Mouse (Mus musculus): ENCODE results near the gene Phf1. TPM values are rescaled to one million over a fixed set of nuclear protein-coding genes. Genes with fewer than 3 reads are reported as not detected.

The Phf1 gene
- polyA plus RNA-seq (2015; fragmentation: Nextera tagmentation; extraction: Ambion mirVana), result 27.5 and 30.5 TPM in 2 replicates

DNA sequence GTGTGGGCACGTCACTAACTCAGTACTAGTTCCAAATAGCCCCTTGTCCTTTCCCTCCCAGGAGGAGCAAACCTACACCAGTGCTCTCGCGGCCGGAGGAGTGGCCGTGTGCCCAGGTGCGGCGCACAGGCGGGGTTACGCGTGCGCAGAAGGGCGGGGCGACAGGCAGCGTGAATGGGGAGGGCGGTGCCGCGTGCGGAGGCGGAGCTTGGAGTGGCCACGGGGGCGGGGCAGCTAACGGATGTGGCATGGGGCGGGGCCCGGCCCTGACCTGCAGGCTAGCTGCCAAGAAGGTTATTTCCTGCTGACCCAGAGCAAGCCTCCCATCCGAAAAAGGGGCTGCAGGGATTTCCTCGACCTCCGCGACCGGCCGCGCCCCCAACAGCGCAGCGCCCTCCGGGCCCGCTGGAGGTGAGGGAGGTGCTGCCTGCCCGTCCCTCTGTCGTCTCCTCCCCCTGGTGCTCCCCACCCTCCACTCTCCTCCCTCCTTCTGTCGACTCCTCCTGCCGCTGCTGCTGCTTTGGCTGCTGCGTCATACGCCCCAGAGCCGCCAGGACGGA, at the start of gene Phf1:
Gene Phf1 (plus strand): TSS at position 214 of the 560 bp plus-strand sequence.
- Histone ChIP-seq H3K9ac (replicated peaks) (peak within 1 kb of the TSS; percentile 84), H3K27me3 (replicated peaks) (no peaks in the 10 kb centered on the region), H3K4me2 (peak within 1 kb of the TSS; percentile 69), H3K27ac (replicated peaks) (peak within 1 kb of the TSS; percentile 92), H3K9me3 (replicated peaks) (no peaks in the 10 kb centered on the region), H3K4me3 (replicated peaks) (peak within 1 kb of the TSS; percentile 60), H3K36me3 (peaks cover 25% of the 10 kb centered on the region), H3K4me1 (peaks cover 37% of the 10 kb centered on the region)
- ATAC-seq (ENCODE audit: low FRiP score), result peak; percentile 87
- WGBS, result under 1% methylated on average over 42 of the region's 43 CpGs

DNA sequence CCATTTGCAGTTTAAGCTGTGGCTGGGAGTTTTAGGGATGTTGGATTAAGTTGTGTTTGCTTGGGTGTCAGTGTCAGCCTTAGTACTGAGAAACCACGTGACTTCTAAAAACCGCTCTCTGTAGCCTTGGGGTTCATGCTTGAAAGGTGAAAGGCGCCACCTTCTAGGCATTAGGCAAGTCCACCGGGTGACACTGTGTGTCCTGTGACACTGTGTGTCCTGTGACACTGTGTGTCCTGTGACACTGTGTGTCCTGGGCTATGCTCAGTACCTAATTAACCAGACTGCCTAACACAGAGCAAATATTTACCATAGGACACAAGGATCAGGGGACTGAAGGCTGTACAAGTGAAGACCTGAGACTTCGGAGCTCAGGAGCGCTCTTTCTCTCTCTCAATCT, 49.3 kb upstream of the Phf1 start:
- H3K4me2 ChIP-seq, result no peak overlapping the region
- H3K36me3 ChIP-seq, result no peaks in the 10 kb centered on the region
- H3K4me3 ChIP-seq (replicated peaks), result no peak overlapping the region
- no peaks in the 10 kb centered on the region for H3K9me3 ChIP-seq (replicated peaks)
- peaks cover 23% of the 10 kb centered on the region for H3K4me1 ChIP-seq
- no peak for ATAC-seq (ENCODE audit: low FRiP score)
- 85% methylated on average over 6 of the region's 6 CpGs for WGBS
- H3K27ac ChIP-seq (replicated peaks), result no peak overlapping the region
- peaks cover 13% of the 10 kb centered on the region for H3K27me3 ChIP-seq (replicated peaks)
- H3K9ac ChIP-seq (replicated peaks), result no peak overlapping the region

DNA sequence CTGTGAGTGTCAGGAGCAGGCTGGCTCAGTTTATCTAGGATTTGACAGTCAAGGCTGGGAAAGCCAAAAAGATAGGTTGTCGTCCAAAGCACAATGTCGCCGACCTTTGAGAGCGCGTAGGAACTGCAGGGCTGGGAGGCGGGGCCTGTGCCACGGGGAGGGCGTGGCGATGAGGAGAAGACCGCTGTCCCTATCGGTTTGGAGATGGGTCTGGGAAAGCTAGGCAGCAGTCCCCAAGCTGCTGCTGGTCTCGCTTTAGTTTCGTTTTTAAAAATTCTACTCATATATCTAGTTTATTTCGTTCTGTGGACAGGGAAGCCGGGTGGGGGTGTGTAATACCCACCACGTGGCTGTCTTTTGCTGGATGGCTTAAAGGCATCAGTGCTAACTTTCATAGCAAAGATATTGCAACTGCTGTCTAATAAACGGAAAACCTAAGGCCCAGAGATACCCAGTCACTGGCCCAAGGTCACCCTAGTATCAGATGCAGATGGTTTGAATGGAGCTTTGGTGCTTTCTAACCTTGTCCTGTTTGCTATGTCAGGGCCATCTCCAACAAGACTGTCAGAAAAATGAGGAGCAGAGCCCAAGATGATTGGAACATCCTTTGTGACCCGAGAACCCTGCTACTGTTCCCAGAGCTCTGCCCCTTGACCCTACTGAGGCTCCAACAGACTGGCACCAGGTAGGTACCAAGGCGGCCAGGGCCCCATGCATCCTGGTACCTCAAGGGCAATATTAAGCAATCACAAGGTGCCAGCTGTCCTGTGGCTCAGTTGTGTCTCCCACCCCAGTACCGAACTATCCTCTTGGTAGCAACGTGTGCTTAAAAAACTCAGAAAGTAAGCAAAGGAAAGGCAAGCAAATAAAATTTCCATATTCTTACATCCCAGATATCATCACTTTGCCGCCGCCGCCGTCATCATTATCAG, 47.6 kb upstream of the Phf1 start:
- H3K27ac ChIP-seq (replicated peaks), result no peak overlapping the region; the same call in 1 of the 2 replicates
- peak overlapping the region; percentile 38 for H3K9ac ChIP-seq (replicated peaks)
- H3K36me3 ChIP-seq, result no peaks in the 10 kb centered on the region
- peak overlapping the region; percentile 84 for H3K4me2 ChIP-seq
- 24% methylated on average over 25 of the region's 25 CpGs for WGBS
- peak; percentile 57; the same call in 1 of the 2 replicates for ATAC-seq (ENCODE audit: low FRiP score)
- H3K27me3 ChIP-seq (replicated peaks), result peaks cover 13% of the 10 kb centered on the region
- H3K4me1 ChIP-seq, result peaks cover 23% of the 10 kb centered on the region
- H3K9me3 ChIP-seq (replicated peaks), result no peaks in the 10 kb centered on the region
- H3K4me3 ChIP-seq (replicated peaks), result peak overlapping the region; percentile 47

DNA sequence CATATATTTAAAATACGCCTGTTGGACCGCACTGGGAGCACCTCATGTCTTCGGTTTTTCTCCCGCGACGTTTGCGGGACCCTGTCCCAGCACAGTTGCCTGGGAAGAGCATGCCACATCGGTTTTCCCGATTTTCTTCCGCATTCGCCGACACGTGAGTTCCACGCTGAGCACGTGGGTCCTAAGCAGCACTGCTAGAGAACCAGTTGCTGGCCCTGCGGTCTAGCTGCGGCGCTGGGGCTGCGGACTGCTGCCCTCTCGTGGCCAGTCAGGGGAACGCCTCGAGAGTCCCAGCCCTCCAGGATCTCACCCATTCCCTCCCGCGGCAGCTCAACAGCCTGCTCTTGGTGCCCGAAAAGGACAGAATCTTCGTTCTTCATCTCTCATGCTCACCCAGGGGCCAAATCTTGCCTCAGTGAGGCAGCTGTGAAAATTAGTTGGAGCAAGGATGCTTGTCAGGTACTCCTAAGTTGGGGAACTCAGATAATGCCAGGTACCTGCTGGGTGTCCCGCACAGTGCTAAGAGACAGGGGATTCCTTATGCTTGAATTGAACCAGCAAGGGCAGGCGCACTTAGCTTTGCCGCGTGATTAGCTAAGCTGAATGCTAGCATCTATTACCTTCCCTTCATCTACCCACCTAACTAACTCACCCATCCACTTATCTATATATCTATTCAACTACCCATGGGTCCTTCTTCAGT, 46.7 kb upstream of the Phf1 start:
- H3K36me3 ChIP-seq, result no peaks in the 10 kb centered on the region
- peak overlapping the region; percentile 47 for H3K4me3 ChIP-seq (replicated peaks)
- H3K27ac ChIP-seq (replicated peaks), result no peak overlapping the region
- 10% methylated on average over 30 of the region's 30 CpGs for WGBS
- H3K9ac ChIP-seq (replicated peaks), result no peak overlapping the region; the same call in none of the 2 replicates
- H3K4me2 ChIP-seq, result peak overlapping the region; percentile 84
- peaks cover 23% of the 10 kb centered on the region for H3K4me1 ChIP-seq
- ATAC-seq (ENCODE audit: low FRiP score), result peak; percentile 90
- H3K27me3 ChIP-seq (replicated peaks), result peaks cover 13% of the 10 kb centered on the region
- no peaks in the 10 kb centered on the region for H3K9me3 ChIP-seq (replicated peaks)

DNA sequence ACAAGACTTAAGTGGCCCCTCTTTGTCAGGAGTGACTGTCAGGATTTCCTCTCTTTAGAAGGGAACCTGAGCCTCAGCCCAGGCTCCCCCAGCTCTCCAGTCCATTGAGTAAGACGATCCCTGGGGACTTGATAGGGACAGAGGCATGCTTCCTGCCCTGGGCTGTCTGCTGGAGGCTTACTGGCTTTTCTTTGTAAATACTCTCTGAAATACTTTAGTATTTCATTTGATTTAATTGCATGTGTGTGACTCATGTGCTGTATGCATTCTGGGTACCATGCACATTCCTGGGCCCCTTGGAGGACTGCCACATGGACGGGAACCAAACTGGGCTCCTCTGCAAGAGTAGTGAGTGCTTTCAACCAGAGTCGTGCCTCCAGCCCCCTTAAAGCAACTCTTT, 44.9 kb upstream of the Phf1 start:
- H3K9me3 ChIP-seq (replicated peaks), result no peaks in the 10 kb centered on the region

DNA sequence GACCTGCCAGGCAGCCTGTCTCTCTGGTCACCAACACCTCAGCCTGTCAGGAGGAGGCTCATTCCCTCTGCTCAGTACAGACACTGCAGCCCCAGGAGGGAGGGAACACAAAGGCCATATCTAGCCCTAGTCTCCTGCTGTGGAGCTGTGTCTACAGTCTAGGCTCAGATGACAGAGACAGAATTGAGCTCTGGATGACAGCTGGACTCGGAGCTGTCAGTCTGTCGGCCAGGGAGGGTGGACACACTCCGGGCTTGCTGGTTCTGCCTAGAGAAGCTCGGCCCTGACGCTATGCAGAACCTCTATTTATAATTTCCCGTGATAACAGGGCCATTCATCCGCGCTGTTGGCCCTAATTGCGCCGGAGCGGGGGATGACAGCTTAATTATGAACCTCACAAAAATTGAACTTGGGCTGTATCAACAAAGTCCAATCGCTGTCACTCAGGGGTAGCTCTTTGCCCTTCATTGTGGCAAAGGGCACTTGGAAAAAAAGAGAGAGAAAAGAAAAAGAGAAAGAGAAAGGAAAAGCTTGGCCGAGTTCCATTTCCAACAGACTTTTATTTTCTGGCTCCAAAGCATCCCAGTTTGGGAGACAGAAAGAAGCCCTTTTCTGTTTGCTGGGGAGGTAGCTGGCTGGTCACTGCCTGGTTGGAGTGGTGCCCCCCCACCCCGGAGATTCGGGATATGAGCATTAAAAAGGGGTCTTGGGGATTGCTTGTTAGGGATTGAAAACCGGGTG, 40.0 kb upstream of the Phf1 start:
- no peak overlapping the region for H3K27ac ChIP-seq (replicated peaks)
- H3K27me3 ChIP-seq (replicated peaks), result peaks cover 4% of the 10 kb centered on the region; the same call in 1 of the 2 replicates
- no peaks in the 10 kb centered on the region for H3K36me3 ChIP-seq
- H3K4me2 ChIP-seq, result 0 out of 2 replicates have a peak overlapping the region, but pooled peaks have one; percentile 15
- no peaks in the 10 kb centered on the region for H3K9me3 ChIP-seq (replicated peaks)
- ATAC-seq (ENCODE audit: low FRiP score), result no peak
- 50% methylated on average over 16 of the region's 16 CpGs for WGBS
- H3K4me3 ChIP-seq (replicated peaks), result no peak overlapping the region
- peak overlapping the region; percentile 4; the same call in 1 of the 2 replicates for H3K9ac ChIP-seq (replicated peaks)
- peaks cover 23% of the 10 kb centered on the region for H3K4me1 ChIP-seq

More for the DNA sequence above, 44.9 kb upstream of the Phf1 start:
- no peaks in the 10 kb centered on the region for H3K36me3 ChIP-seq
- 46% methylated on average over 3 of the region's 3 CpGs for WGBS
- no peak overlapping the region for H3K4me3 ChIP-seq (replicated peaks)
- ATAC-seq (ENCODE audit: low FRiP score), result no peak
- H3K9ac ChIP-seq (replicated peaks), result no peak overlapping the region
- peaks cover 13% of the 10 kb centered on the region for H3K27me3 ChIP-seq (replicated peaks)
- H3K4me2 ChIP-seq, result no peak overlapping the region
- no peak overlapping the region for H3K27ac ChIP-seq (replicated peaks)
- H3K4me1 ChIP-seq, result peaks cover 31% of the 10 kb centered on the region

DNA sequence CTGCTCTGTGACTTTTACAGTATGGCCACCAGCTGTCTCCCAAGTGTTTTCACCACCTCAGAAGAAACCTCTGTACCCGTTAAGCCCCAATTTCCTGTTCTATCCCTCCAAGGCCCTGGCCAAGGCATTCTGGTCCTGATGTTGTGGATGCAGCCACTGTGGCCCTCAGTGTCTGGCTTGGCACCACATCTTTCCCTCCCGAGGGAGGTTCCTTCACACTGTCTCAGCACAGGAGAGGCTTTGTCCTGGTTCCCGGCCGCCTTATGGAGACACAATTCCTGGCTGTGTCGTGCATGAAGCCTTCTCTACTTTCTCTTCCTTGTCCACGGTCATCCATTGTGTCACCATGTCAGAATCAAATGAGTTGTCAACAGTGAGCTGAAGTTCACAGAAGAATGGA, 39.4 kb upstream of the Phf1 start:
- Histone ChIP-seq H3K27ac (replicated peaks) (no peak overlapping the region), H3K4me2 (no peak overlapping the region), H3K4me1 (peaks cover 23% of the 10 kb centered on the region), H3K27me3 (replicated peaks) (peaks cover 4% of the 10 kb centered on the region; the same call in 1 of the 2 replicates), H3K4me3 (replicated peaks) (no peak overlapping the region), H3K9ac (replicated peaks) (no peak overlapping the region), H3K9me3 (replicated peaks) (no peaks in the 10 kb centered on the region), H3K36me3 (no peaks in the 10 kb centered on the region)
- ATAC-seq (ENCODE audit: low FRiP score), result no peak
- WGBS, result 60% methylated on average over 6 of the region's 6 CpGs

DNA sequence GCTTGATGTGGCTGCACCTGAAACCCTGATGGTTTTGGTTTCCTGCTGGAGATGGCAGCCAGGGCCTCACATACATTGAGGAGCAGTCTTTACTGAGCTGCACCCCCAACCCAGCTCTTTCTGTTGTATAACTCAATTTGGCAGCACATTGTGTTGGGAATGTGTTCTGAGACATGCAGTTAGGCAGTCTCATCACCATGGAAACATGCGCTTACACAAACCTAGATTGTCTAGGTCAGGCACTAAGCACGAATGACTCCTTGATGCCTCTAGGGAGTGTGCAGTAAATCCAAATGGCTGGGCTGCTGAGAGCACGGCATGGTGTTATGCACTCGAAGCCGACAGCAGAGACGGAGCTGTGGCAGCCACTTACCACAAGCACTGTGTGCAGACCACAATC, 38.5 kb upstream of the Phf1 start:
- H3K27ac ChIP-seq (replicated peaks), result no peak overlapping the region
- H3K4me2 ChIP-seq, result no peak overlapping the region
- peaks cover 23% of the 10 kb centered on the region for H3K4me1 ChIP-seq
- no peak overlapping the region for H3K4me3 ChIP-seq (replicated peaks)
- H3K36me3 ChIP-seq, result no peaks in the 10 kb centered on the region
- H3K9me3 ChIP-seq (replicated peaks), result no peaks in the 10 kb centered on the region
- peak; percentile 35; the same call in 1 of the 2 replicates for ATAC-seq (ENCODE audit: low FRiP score)
- no peak overlapping the region for H3K9ac ChIP-seq (replicated peaks)
- WGBS, result 44% methylated on average over 6 of the region's 6 CpGs
- peaks cover 4% of the 10 kb centered on the region; the same call in 1 of the 2 replicates for H3K27me3 ChIP-seq (replicated peaks)

DNA sequence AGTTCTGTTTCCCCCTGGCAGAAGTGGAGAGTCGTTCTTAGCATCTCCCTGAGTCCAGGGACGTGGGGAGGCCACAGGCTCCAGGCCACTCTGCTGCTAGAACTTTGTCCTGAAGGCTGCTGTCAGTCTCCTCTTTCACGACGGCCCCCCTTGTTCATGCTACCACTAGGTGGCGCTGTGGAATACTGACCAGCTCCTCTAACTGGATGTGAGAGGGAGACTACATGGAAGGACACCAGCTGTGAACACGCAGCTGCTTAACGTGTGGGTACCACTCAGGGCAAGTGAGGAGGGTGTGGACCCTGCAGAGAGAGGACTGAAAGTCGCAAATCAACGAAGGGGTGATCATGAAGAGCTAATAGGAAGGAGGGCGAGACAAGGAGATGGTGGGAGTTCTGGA, 37.3 kb upstream of the Phf1 start:
- ATAC-seq (ENCODE audit: low FRiP score), result no peak
- no peak overlapping the region for H3K4me3 ChIP-seq (replicated peaks)
- H3K4me1 ChIP-seq, result peaks cover 23% of the 10 kb centered on the region
- peaks cover 4% of the 10 kb centered on the region; the same call in 1 of the 2 replicates for H3K27me3 ChIP-seq (replicated peaks)
- H3K27ac ChIP-seq (replicated peaks), result no peak overlapping the region
- no peaks in the 10 kb centered on the region for H3K36me3 ChIP-seq
- H3K9ac ChIP-seq (replicated peaks), result no peak overlapping the region
- no peaks in the 10 kb centered on the region for H3K9me3 ChIP-seq (replicated peaks)
- 13% methylated on average over 10 of the region's 10 CpGs for WGBS
- H3K4me2 ChIP-seq, result no peak overlapping the region

DNA sequence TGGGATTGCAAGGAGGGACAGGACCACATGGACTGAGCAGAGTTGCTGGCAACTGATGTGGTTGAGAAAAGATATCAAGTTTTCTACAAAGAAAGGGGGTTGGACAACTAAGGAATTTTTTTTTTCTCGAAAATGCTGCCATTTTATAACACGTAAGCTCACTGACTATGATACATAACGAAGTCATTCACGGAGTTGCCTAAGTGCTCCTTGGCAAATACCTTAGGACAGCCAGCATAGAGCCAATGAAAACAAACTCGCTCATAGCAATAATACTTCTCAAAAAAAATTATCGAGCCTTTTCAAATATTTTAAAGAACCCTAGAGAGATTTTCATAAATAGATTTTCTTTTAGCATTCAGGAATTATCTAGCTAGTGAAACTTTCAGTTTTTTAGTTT, 31.9 kb upstream of the Phf1 start:
- H3K4me2 ChIP-seq, result no peak overlapping the region
- H3K4me3 ChIP-seq (replicated peaks), result no peak overlapping the region
- no peaks in the 10 kb centered on the region for H3K9me3 ChIP-seq (replicated peaks)
- WGBS, result 85% methylated on average over 6 of the region's 6 CpGs
- no peaks in the 10 kb centered on the region for H3K36me3 ChIP-seq
- no peak overlapping the region for H3K27ac ChIP-seq (replicated peaks)
- H3K27me3 ChIP-seq (replicated peaks), result peaks cover 4% of the 10 kb centered on the region; the same call in 1 of the 2 replicates
- no peaks in the 10 kb centered on the region for H3K4me1 ChIP-seq
- no peak overlapping the region for H3K9ac ChIP-seq (replicated peaks)
- ATAC-seq (ENCODE audit: low FRiP score), result no peak

DNA sequence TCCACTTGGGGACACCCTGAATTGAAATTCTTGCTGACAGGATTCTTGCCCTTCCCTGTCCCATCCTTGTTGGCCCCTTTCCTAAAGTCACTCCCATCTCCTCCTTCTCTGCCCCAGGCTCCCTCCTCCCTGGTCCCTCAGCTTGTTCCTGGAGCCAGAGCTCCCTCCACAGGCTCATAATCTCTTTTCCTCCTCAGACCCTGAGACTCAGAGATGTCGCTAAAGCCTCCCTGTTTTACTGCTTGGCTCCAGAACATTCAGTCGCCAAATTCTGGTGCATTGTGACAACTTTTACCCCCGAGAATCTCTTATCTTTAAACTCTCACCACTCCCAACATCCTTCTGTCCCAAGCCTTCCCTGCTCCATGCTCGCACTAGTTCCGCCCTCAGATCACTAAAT, 28.5 kb upstream of the Phf1 start:
- H3K9ac ChIP-seq (replicated peaks), result no peak overlapping the region
- no peak overlapping the region for H3K4me2 ChIP-seq
- 63% methylated on average over 5 of the region's 5 CpGs for WGBS
- no peaks in the 10 kb centered on the region for H3K4me1 ChIP-seq
- H3K27ac ChIP-seq (replicated peaks), result no peak overlapping the region
- H3K36me3 ChIP-seq, result no peaks in the 10 kb centered on the region
- H3K9me3 ChIP-seq (replicated peaks), result no peaks in the 10 kb centered on the region
- ATAC-seq (ENCODE audit: low FRiP score), result no peak
- no peak overlapping the region for H3K4me3 ChIP-seq (replicated peaks)
- H3K27me3 ChIP-seq (replicated peaks), result no peaks in the 10 kb centered on the region
